Mouse (Mus musculus): ENCODE data around the gene Pabpc6. TPM values are rescaled to one million over a fixed set of nuclear protein-coding genes. Genes with fewer than 3 reads are reported as not detected.

Gene Pabpc6
- polyA plus RNA-seq, 1 experiment from 2014 or later: not detected

DNA sequence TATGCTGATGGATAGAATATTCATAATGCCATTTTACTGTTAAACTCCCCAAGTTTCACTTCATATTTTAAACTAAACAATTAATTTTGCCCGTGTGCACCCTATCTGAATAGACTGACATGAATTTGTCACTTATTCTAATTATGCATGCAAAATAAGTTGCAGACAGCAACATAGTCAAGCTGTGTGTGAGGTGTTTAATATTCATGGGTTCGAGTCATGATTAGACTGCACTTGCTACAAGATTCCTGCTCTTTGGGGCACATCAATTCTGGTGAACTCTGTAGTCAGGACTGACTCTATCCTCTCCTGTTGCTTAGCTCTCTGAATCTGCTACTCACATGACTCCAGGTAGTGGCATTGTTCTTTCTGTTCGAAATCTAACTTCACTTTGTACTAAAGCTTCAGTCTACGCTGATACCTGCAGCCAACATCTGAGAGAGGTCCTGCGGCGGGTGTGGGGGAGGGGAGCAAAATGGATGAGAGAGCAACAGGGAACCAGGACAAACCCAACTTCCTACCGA lies 25.8 kb downstream of the Pabpc6 start:
- 87% methylated on average over 7 of the region's 7 CpGs for WGBS
- Histone ChIP-seq H3K36me3 (no peaks in the 10 kb centered on the region), H3K27me3 (ENCODE audit: low read depth, poor library complexity, severe bottlenecking) (no peaks in the 10 kb centered on the region), H3K4me3 (no peak overlapping the region), H3K27ac (replicated peaks) (no peak overlapping the region), H3K9me3 (replicated peaks) (no peaks in the 10 kb centered on the region), H3K4me1 (peaks cover 18% of the 10 kb centered on the region; the same call in 1 of the 2 replicates)
- no peak for DNase-seq (ENCODE audit: low spot score)

DNA sequence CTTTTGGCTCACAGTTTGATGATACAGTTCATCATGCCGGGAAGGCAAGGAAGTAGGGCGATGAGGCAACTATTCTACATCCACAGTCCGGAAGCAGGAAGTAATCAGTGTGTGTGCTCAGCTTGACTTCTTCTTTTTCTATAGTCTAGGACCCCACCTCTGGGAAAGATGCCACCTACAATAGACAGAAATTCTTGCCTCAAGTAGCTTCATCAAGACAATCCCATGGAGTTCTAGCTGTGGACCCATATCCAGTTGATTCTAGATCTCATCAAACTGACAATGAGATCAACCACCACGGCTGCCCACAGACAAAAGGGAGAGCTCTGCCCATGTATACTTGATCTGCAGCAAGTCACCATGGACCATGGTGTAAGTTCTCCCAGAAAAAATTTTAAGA lies 32.5 kb downstream of the Pabpc6 start:
- no peaks in the 10 kb centered on the region for H3K27me3 ChIP-seq (ENCODE audit: low read depth, poor library complexity, severe bottlenecking)
- no peak for DNase-seq (ENCODE audit: low spot score)
- no peaks in the 10 kb centered on the region for H3K9me3 ChIP-seq (replicated peaks)
- no peak overlapping the region for H3K4me3 ChIP-seq
- 86% methylated on average over 4 of the region's 4 CpGs for WGBS
- H3K4me1 ChIP-seq: peaks cover 14% of the 10 kb centered on the region
- H3K36me3 ChIP-seq: no peaks in the 10 kb centered on the region
- no peak overlapping the region for H3K27ac ChIP-seq (replicated peaks)

DNA sequence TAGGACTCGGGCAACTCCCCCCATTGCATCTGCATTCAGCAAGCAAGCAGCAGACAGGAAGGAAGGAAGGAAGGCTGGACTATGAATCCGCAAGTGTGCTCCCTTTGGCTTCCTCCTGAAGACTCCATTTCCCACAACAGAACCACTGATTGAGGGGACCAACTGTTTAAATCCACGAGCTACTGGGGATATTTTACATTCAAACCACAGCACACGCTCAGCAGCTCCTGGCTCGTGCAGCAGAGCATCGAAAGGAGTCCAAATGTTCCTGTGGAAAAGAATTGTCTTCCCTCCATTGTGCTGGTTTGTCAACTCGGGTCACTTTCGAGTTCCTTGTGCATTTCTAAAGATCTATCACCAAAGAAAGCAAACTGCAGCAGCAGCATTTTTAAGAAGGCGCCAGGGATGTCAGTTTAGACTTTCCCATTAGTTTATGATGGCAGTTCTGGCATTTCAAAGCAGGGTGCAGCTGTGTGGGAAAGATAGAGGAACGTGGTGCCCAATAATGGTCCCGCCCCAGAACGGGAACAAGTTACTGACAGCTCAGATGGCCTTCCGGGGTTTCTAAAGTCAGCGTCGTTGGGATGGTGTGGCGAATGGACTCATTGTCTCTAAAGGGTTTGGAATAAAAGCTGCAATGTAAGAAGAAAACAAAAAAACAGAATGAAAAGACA lies 36.8 kb downstream of the Pabpc6 start:
- Histone ChIP-seq H3K4me3 (no peak overlapping the region), H3K27ac (replicated peaks) (no peak overlapping the region; the same call in 1 of the 2 replicates), H3K9me3 (replicated peaks) (no peaks in the 10 kb centered on the region), H3K4me1 (peaks cover 32% of the 10 kb centered on the region), H3K27me3 (ENCODE audit: low read depth, poor library complexity, severe bottlenecking) (no peaks in the 10 kb centered on the region), H3K36me3 (no peaks in the 10 kb centered on the region)
- 83% methylated on average over 16 of the region's 16 CpGs for WGBS
- no peak for DNase-seq (ENCODE audit: low spot score)

DNA sequence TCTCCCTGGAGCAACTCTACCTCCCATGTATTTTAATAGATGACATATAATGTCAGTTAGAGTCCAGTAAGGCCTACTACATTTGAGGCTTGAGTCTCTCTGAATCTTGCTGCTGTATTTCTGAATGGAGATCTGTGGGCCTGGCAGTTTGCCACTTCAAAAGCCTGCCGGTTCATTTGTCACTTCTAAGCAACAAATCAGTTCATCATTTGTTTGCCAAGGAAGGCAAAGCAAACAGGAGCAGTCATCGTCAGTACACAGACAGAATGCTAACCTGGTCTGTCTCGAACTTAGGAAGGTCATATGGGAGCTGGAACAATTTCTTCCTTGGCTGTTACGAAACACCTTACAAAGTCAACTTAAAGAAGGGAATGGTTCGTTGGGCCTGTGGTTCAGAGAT lies 37.4 kb downstream of the Pabpc6 start:
- WGBS: 77% methylated on average over 5 of the region's 5 CpGs
- no peak overlapping the region; the same call in 1 of the 2 replicates for H3K27ac ChIP-seq (replicated peaks)

DNA sequence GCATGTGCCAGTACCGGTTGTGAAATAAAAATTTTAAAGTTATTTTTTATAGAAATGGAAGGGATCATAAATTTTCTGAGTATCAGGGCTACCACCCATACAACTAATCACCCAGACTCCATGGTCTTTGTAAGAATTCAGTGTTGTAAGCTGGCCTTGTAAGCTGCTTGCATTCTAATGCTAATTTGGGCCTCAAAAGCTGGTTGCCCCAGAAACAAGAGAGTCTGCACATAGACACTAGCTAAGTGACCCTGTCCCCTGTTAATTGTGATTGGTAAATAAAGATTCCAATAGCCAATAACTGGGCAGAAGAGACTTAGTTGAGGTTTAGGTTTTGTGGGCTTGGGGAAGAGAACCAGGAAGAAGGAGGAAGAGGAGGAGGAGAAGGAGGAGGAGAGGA lies 38.4 kb downstream of the Pabpc6 start:
- Histone ChIP-seq H3K27me3 (ENCODE audit: low read depth, poor library complexity, severe bottlenecking) (no peaks in the 10 kb centered on the region), H3K36me3 (no peaks in the 10 kb centered on the region), H3K9me3 (replicated peaks) (no peaks in the 10 kb centered on the region), H3K27ac (replicated peaks) (peak overlapping the region; percentile 55; the same call in 1 of the 2 replicates), H3K4me1 (peaks cover 32% of the 10 kb centered on the region), H3K4me3 (no peak overlapping the region)
- WGBS: 77% methylated on average over 1 of the region's 1 CpGs
- peak; percentile 31 for DNase-seq (ENCODE audit: low spot score)

More for the DNA sequence above, 37.4 kb downstream of the Pabpc6 start:
- Histone ChIP-seq H3K36me3 (no peaks in the 10 kb centered on the region), H3K27me3 (ENCODE audit: low read depth, poor library complexity, severe bottlenecking) (no peaks in the 10 kb centered on the region), H3K4me1 (peaks cover 32% of the 10 kb centered on the region), H3K9me3 (replicated peaks) (no peaks in the 10 kb centered on the region), H3K4me3 (no peak overlapping the region)
- DNase-seq (ENCODE audit: low spot score): no peak

DNA sequence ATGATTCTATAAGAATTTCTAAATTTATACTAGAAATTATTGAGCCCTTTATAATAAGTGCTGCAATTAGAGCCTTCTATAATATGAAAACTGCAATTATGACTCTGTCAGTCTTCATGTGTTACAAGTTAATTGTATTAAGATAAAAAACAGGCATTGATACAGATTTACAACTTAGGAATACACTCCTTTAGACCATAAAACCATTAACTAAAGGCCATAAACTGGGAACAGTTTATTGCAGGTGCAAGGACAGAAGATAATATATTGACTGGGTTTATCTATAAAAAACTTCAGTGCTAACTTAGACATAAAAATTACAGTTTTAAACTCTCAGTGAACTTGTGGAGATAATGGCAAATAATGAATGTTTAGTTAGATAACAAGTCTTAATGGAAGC lies 42.5 kb downstream of the Pabpc6 start:
- H3K27ac ChIP-seq (replicated peaks): no peak overlapping the region
- H3K4me3 ChIP-seq: no peak overlapping the region
- peaks cover 23% of the 10 kb centered on the region for H3K4me1 ChIP-seq
- no peaks in the 10 kb centered on the region for H3K27me3 ChIP-seq (ENCODE audit: low read depth, poor library complexity, severe bottlenecking)
- H3K9me3 ChIP-seq (replicated peaks): no peaks in the 10 kb centered on the region
- no peaks in the 10 kb centered on the region for H3K36me3 ChIP-seq
- no peak for DNase-seq (ENCODE audit: low spot score)

Other genes starting within 250 kb of the Pabpc6 start
- gene Gm17728, start 247.7 kb downstream of the Pabpc6 start, polyA plus RNA-seq (2016; fragmentation: Nextera tagmentation; extraction: Ambion mirVana): not detected in 2 replicates